Mouse (Mus musculus): ENCODE results near the gene Ccdc50. TPM values are rescaled to one million over a fixed set of nuclear protein-coding genes. Genes with fewer than 3 reads are reported as not detected.

Gene Ccdc50
- polyA plus RNA-seq, 1 experiment, result 13.8 TPM

- no peak for TF ChIP-seq POLR2AphosphoS2 (IDR thresholded peaks at IDR 0.05; ENCODE audit: insufficient read length, low read depth)
- TF ChIP-seq E2F4 (IDR thresholded peaks at IDR 0.05; ENCODE audit: insufficient read depth), result no peak
- TF ChIP-seq SRF (IDR thresholded peaks at IDR 0.05; ENCODE audit: control insufficient read depth, insufficient read length, low read depth), result no peak
- no peak for TF ChIP-seq MYOG (IDR thresholded peaks at IDR 0.05; ENCODE audit: control insufficient read depth in 1 of 3, insufficient read depth in 1 of 3, insufficient read length in 2 of 3, low read depth in 2 of 3)
- peak; percentile 36 for TF ChIP-seq USF1 (IDR thresholded peaks at IDR 0.05; ENCODE audit: low read depth)
- no peak for TF ChIP-seq REST (IDR thresholded peaks at IDR 0.05; ENCODE audit: insufficient read depth, insufficient read length)
- no peak for TF ChIP-seq MYOD1 (IDR thresholded peaks at IDR 0.05; ENCODE audit: control insufficient read depth in 1 of 3, insufficient read length in 2 of 3, low read depth in 2 of 3)
- TF ChIP-seq MAX (IDR thresholded peaks at IDR 0.05; ENCODE audit: low read depth), result peak; percentile 83
- TF ChIP-seq CEBPB (IDR thresholded peaks at IDR 0.05; ENCODE audit: insufficient read depth, poor library complexity, severe bottlenecking), result no peak
- no peaks in the 10 kb centered on the region for H3K27me3 ChIP-seq (ENCODE audit: control insufficient read depth, insufficient read depth, insufficient read length)
Measured at GRCm38 (mm10) chr16:27457273-27457672, 68.6 kb downstream of the Ccdc50 start.

GRCm38 (mm10) chr16:27468731-27469130 is 80.1 kb downstream of the Ccdc50 start:
- Histone ChIP-seq H3K27me3 (ENCODE audit: control insufficient read depth, insufficient read depth, insufficient read length) (no peaks in the 10 kb centered on the region), H3ac (ENCODE audit: control insufficient read depth, insufficient read length) (no peak overlapping the region)
- TF ChIP-seq TCF12 (IDR thresholded peaks at IDR 0.05; ENCODE audit: insufficient read depth, poor library complexity, severe bottlenecking), result no peak
- TF ChIP-seq USF1 (IDR thresholded peaks at IDR 0.05; ENCODE audit: low read depth), result no peak
- no peak for TF ChIP-seq MYOD1 (IDR thresholded peaks at IDR 0.05; ENCODE audit: control insufficient read depth in 1 of 3, insufficient read length in 2 of 3, low read depth in 2 of 3)
- TF ChIP-seq POLR2A (IDR thresholded peaks at IDR 0.05; ENCODE audit: insufficient read length, low read depth), result no peak
- no peak for TF ChIP-seq TCF3 (IDR thresholded peaks at IDR 0.05; ENCODE audit: insufficient read length, low read depth)
- no peak for TF ChIP-seq MAX (IDR thresholded peaks at IDR 0.05; ENCODE audit: low read depth)
- TF ChIP-seq MYOG (IDR thresholded peaks at IDR 0.05; ENCODE audit: control insufficient read depth in 1 of 3, insufficient read depth in 1 of 3, insufficient read length in 2 of 3, low read depth in 2 of 3), result no peak
- TF ChIP-seq POLR2AphosphoS2 (IDR thresholded peaks at IDR 0.05; ENCODE audit: insufficient read length, low read depth), result no peak
- no peak for TF ChIP-seq SRF (IDR thresholded peaks at IDR 0.05; ENCODE audit: control insufficient read depth, insufficient read length, low read depth)
- TF ChIP-seq E2F4 (IDR thresholded peaks at IDR 0.05; ENCODE audit: insufficient read depth), result no peak
- no peak for TF ChIP-seq CEBPB (IDR thresholded peaks at IDR 0.05; ENCODE audit: insufficient read depth, poor library complexity, severe bottlenecking)
- no peak for TF ChIP-seq REST (IDR thresholded peaks at IDR 0.05; ENCODE audit: insufficient read depth, insufficient read length)

More at GRCm38 (mm10) chr16:27457273-27457672, 68.6 kb downstream of the Ccdc50 start:
- Histone ChIP-seq H3K4me3 (no peak overlapping the region), H3K4me2 (ENCODE audit: low read depth) (no peak overlapping the region), H3ac (ENCODE audit: control insufficient read depth, insufficient read length) (no peak overlapping the region), H3K36me3 (ENCODE audit: control insufficient read depth, insufficient read depth) (no peaks in the 10 kb centered on the region), H3K79me2 (ENCODE audit: control insufficient read depth, insufficient read depth) (no peaks in the 10 kb centered on the region)

GRCm38 (mm10) chr16:27471389-27471788 is 82.7 kb downstream of the Ccdc50 start:
- no peak for TF ChIP-seq USF1 (IDR thresholded peaks at IDR 0.05; ENCODE audit: low read depth)
- TF ChIP-seq CEBPB (IDR thresholded peaks at IDR 0.05; ENCODE audit: insufficient read depth, poor library complexity, severe bottlenecking), result no peak
- no peak for TF ChIP-seq POLR2AphosphoS2 (IDR thresholded peaks at IDR 0.05; ENCODE audit: insufficient read length, low read depth)
- Histone ChIP-seq H3K79me2 (ENCODE audit: control insufficient read depth, insufficient read depth) (no peaks in the 10 kb centered on the region), H3K36me3 (ENCODE audit: control insufficient read depth, insufficient read depth) (no peaks in the 10 kb centered on the region), H3K27me3 (ENCODE audit: control insufficient read depth, insufficient read depth, insufficient read length) (no peaks in the 10 kb centered on the region), H3K4me2 (ENCODE audit: low read depth) (no peak overlapping the region), H3ac (ENCODE audit: control insufficient read depth, insufficient read length) (no peak overlapping the region), H3K4me3 (no peak overlapping the region)

More at GRCm38 (mm10) chr16:27468731-27469130, 80.1 kb downstream of the Ccdc50 start:
- H3K4me3 ChIP-seq, result no peak overlapping the region
- no peaks in the 10 kb centered on the region for H3K36me3 ChIP-seq (ENCODE audit: control insufficient read depth, insufficient read depth)
- H3K79me2 ChIP-seq (ENCODE audit: control insufficient read depth, insufficient read depth), result no peaks in the 10 kb centered on the region
- H3K4me2 ChIP-seq (ENCODE audit: low read depth), result no peak overlapping the region

- no peak for TF ChIP-seq TCF3 (IDR thresholded peaks at IDR 0.05; ENCODE audit: insufficient read length, low read depth)
- no peak for TF ChIP-seq POLR2AphosphoS2 (IDR thresholded peaks at IDR 0.05; ENCODE audit: insufficient read length, low read depth)
- TF ChIP-seq REST (IDR thresholded peaks at IDR 0.05; ENCODE audit: insufficient read depth, insufficient read length), result no peak
- no peak for TF ChIP-seq CEBPB (IDR thresholded peaks at IDR 0.05; ENCODE audit: insufficient read depth, poor library complexity, severe bottlenecking)
- TF ChIP-seq POLR2A (IDR thresholded peaks at IDR 0.05; ENCODE audit: insufficient read length, low read depth), result no peak
- TF ChIP-seq MYOD1 (IDR thresholded peaks at IDR 0.05; ENCODE audit: control insufficient read depth in 1 of 3, insufficient read length in 2 of 3, low read depth in 2 of 3), result no peak
- no peak for TF ChIP-seq TCF12 (IDR thresholded peaks at IDR 0.05; ENCODE audit: insufficient read depth, poor library complexity, severe bottlenecking)
- TF ChIP-seq MYOG (IDR thresholded peaks at IDR 0.05; ENCODE audit: control insufficient read depth in 1 of 3, insufficient read depth in 1 of 3, insufficient read length in 2 of 3, low read depth in 2 of 3), result no peak
- no peak for TF ChIP-seq MAX (IDR thresholded peaks at IDR 0.05; ENCODE audit: low read depth)
- no peak for TF ChIP-seq SRF (IDR thresholded peaks at IDR 0.05; ENCODE audit: control insufficient read depth, insufficient read length, low read depth)
- TF ChIP-seq USF1 (IDR thresholded peaks at IDR 0.05; ENCODE audit: low read depth), result no peak
- TF ChIP-seq E2F4 (IDR thresholded peaks at IDR 0.05; ENCODE audit: insufficient read depth), result no peak
- no peaks in the 10 kb centered on the region for H3K27me3 ChIP-seq (ENCODE audit: control insufficient read depth, insufficient read depth, insufficient read length)
- no peak overlapping the region for H3K4me2 ChIP-seq (ENCODE audit: low read depth)
Measured at GRCm38 (mm10) chr16:27483834-27484233, 95.2 kb downstream of the Ccdc50 start.

More at GRCm38 (mm10) chr16:27483834-27484233, 95.2 kb downstream of the Ccdc50 start:
- Histone ChIP-seq H3K4me3 (no peak overlapping the region), H3ac (ENCODE audit: control insufficient read depth, insufficient read length) (no peak overlapping the region), H3K79me2 (ENCODE audit: control insufficient read depth, insufficient read depth) (no peaks in the 10 kb centered on the region), H3K36me3 (ENCODE audit: control insufficient read depth, insufficient read depth) (no peaks in the 10 kb centered on the region)

Other genes with a start within 250 kb of the Ccdc50 start
- gene Ostn, start 81.4 kb upstream of the Ccdc50 start, polyA plus RNA-seq (2012; fragmentation: generic; extraction: Trizol), result 1.4 TPM
- not detected for gene Uts2b, start 18.6 kb upstream of the Ccdc50 start, polyA plus RNA-seq (2012; fragmentation: generic; extraction: Trizol)